Comparison of ENCODE assay signal across 8 mouse cellular contexts in genomic region chr9:95844825-95845460, GRCm38 (mm10). TPM values are rescaled to one million over a fixed set of nuclear protein-coding genes. Genes with fewer than 3 reads are reported as not detected.
DNase-seq lines count a peak whose midpoint lies in the region; ATAC-seq and TF ChIP-seq lines count a peak whose summit lies in the region.

TSS of gene Pls1 (minus strand) at chr9:95845311.

- WGBS in liver, postnatal 0 days (ENCODE audit: insufficient replicate concordance) = 1% methylated on average over 46 of the region's 46 CpGs
- WGBS in neural tube, embryonic 15.5 days = under 1% methylated on average over 46 of the region's 46 CpGs

- H3K27me3 ChIP-seq in liver, postnatal 0 days (ENCODE audit: insufficient read depth, low read length) = peaks cover 19% of the 10 kb centered on the region
- H3K27me3 ChIP-seq in neural tube, embryonic 15.5 days (replicated peaks) = peaks cover 13% of the 10 kb centered on the region
- H3K27me3 ChIP-seq in testis, adult 2 months (ENCODE audit: control insufficient read depth, insufficient read depth, low read length) = no peaks in the 10 kb centered on the region

- no peaks in the 10 kb centered on the region for H3K36me3 ChIP-seq in liver, postnatal 0 days (replicated peaks; ENCODE audit: insufficient read depth, low read length)
- H3K36me3 ChIP-seq in neural tube, embryonic 15.5 days = no peaks in the 10 kb centered on the region
- no peaks in the 10 kb centered on the region for H3K36me3 ChIP-seq in testis, adult 2 months (ENCODE audit: control insufficient read depth, insufficient read depth, low read length)

- H3K27ac ChIP-seq in liver, postnatal 0 days (ENCODE audit: low read depth) = peak within 1 kb of the TSS; percentile 19
- peak within 1 kb of the TSS; percentile 4; the same call in 1 of the 2 replicates for H3K27ac ChIP-seq in neural tube, embryonic 15.5 days (replicated peaks)
- no peak within 1 kb of the TSS for H3K27ac ChIP-seq in testis, adult 2 months (ENCODE audit: control insufficient read depth, insufficient read depth, low read depth, low read length)

- DNase-seq in CD8-positive naive resting alpha-beta T cell, adult 2 months (ENCODE audit: low read depth in 2 of 2, low spot score in 2 of 2) = peak; percentile 59 to 79
- DNase-seq in cerebellum, adult 11-12 months = peak; percentile 93
- peak; percentile 90 for DNase-seq in forelimb bud, embryonic 11.5 days (ENCODE audit: low read depth, low spot score)
- DNase-seq in heart, postnatal 4 days = peak; percentile 87
- peak; percentile 89 to 94 for DNase-seq in layer of hippocampus, adult 18-20 months (ENCODE audit: low spot score in 2 of 2)
- peak; percentile 87 for DNase-seq in liver, postnatal 0 days

- no peaks in the 10 kb centered on the region for H3K9me3 ChIP-seq in liver, postnatal 0 days (ENCODE audit: low read length)
- H3K9me3 ChIP-seq in neural tube, embryonic 15.5 days (replicated peaks) = no peaks in the 10 kb centered on the region

- TF ChIP-seq EP300 in liver, postnatal 0 days (IDR thresholded peaks at IDR 0.05; ENCODE audit: low read depth) = no peak

- no peak; the same call in 1 of the 2 replicates for TF ChIP-seq POLR2A in testis, adult 2 months (IDR thresholded peaks at IDR 0.05; ENCODE audit: control insufficient read depth, low read depth, low read length)

- H3K9ac ChIP-seq in liver, postnatal 0 days (replicated peaks) = peak within 1 kb of the TSS; percentile 62
- peak within 1 kb of the TSS; percentile 70 for H3K9ac ChIP-seq in neural tube, embryonic 15.5 days (replicated peaks)

- TF ChIP-seq CTCF in liver, postnatal 0 days (IDR thresholded peaks at IDR 0.05; ENCODE audit: low read depth) = no peak
- no peak for TF ChIP-seq CTCF in testis, adult 2 months (IDR thresholded peaks at IDR 0.05; ENCODE audit: control insufficient read depth, insufficient read depth, insufficient replicate concordance, low read depth, low read length)

- H3K4me3 ChIP-seq in liver, postnatal 0 days (ENCODE audit: low read depth, low read length) = peak within 1 kb of the TSS; percentile 53
- peak within 1 kb of the TSS; percentile 73 for H3K4me3 ChIP-seq in neural tube, embryonic 15.5 days (replicated peaks)
- peak within 1 kb of the TSS; percentile 72 for H3K4me3 ChIP-seq in testis, adult 2 months (ENCODE audit: control insufficient read depth, low read depth, low read length)

- peaks cover 6% of the 10 kb centered on the region; the same call in 1 of the 2 replicates for H3K4me1 ChIP-seq in liver, postnatal 0 days (ENCODE audit: insufficient read depth)
- H3K4me1 ChIP-seq in neural tube, embryonic 15.5 days = peaks cover 7% of the 10 kb centered on the region
- peaks cover 8% of the 10 kb centered on the region for H3K4me1 ChIP-seq in testis, adult 2 months (ENCODE audit: control insufficient read depth, insufficient read depth, low read length)

- ATAC-seq in liver, postnatal 0 days = peak; percentile 85
- peak; percentile 94 for ATAC-seq in neural tube, embryonic 15.5 days (ENCODE audit: low FRiP score)

- H3K4me2 ChIP-seq in liver, postnatal 0 days (ENCODE audit: low read depth, low read length) = peak within 1 kb of the TSS; percentile 70
- H3K4me2 ChIP-seq in neural tube, embryonic 15.5 days = peak within 1 kb of the TSS; percentile 98

RNA-seq across cellular contexts. Expression of gene Pls1, which starts in this region (rescaled TPM):
- under 1 TPM; 0.18 to 0.26 TPM for total RNA-seq in heart, postnatal 4 days (2021)
- 10 to 100 TPM; 12.9 to 14.4 TPM for total RNA-seq in layer of hippocampus, adult 18-20 months (2021)
- polyA plus RNA-seq in liver, postnatal 0 days (2015; fragmentation: Nextera tagmentation; extraction: Ambion mirVana) = 19.4 and 20.6 TPM in 2 replicates
- 2.6 and 9.0 TPM in 2 replicates for polyA plus RNA-seq in neural tube, embryonic 15.5 days (2015; fragmentation: Nextera tagmentation; extraction: Ambion mirVana)
- 0.48 and 0.70 TPM in 2 replicates for polyA plus RNA-seq in testis, adult 2 months (2012; rRNA removed)

Comparison
In these comparisons a context has a peak if more than half of its experiments do, and no peak if none do; other contexts are left out.
1. RNA of gene Pls1 (total RNA-seq): 12.9 to 14.4 TPM in layer of hippocampus, adult 18-20 months; 0.18 to 0.26 TPM in heart, postnatal 4 days; every median in the first group is over 10 times any median in the second.
2. Peak in DNase-seq in heart, postnatal 4 days; RNA of the gene not detected or under 1 TPM.
3. Peak in every context shown above with its lines, with median percentiles within 50 percentile points of each other: DNase-seq and H3K4me3 ChIP-seq.